Mouse (Mus musculus) frontal cortex, postnatal 10 days (tissue): Measurements from ENCODE around the gene Smc5.

ENCODE experiments used
- DNase-seq, 2 experiments: peaks; one replicate each; pipeline ENCODE4 v3.0.0; 2022; ENCODE audit warnings: low spot score in 2 of 2, mixed read lengths in 1 of 2

The Smc5 gene

GRCm38 (mm10) chr19:23189744-23190143 lies 84.0 kb downstream of the Smc5 start:
- no peak for DNase-seq

GRCm38 (mm10) chr19:23188986-23189385 lies 84.7 kb downstream of the Smc5 start:
- DNase-seq, result no peak

- DNase-seq, result no peak
These were observed 86.0 kb downstream of the Smc5 start for GRCm38 (mm10) chr19:23187732-23188131.

GRCm38 (mm10) chr19:23184068-23184467 lies 89.6 kb downstream of the Smc5 start:
- DNase-seq, result no peak

GRCm38 (mm10) chr19:23183493-23183892 lies 90.2 kb downstream of the Smc5 start:
- no peak for DNase-seq

- no peak for DNase-seq
These were observed 95.2 kb downstream of the Smc5 start for GRCm38 (mm10) chr19:23178533-23178932.

- no peak for DNase-seq
These were observed 98.2 kb downstream of the Smc5 start for GRCm38 (mm10) chr19:23175511-23175910.

GRCm38 (mm10) chr19:23175090-23175489 lies 98.6 kb downstream of the Smc5 start:
- no peak for DNase-seq

GRCm38 (mm10) chr19:23171136-23171535 lies 102.6 kb downstream of the Smc5 start:
- DNase-seq, result no peak

GRCm38 (mm10) chr19:23170476-23170875 lies 103.2 kb downstream of the Smc5 start:
- peak in 1 of 2 experiments; percentile 26 for DNase-seq

GRCm38 (mm10) chr19:23169659-23170050 lies 104.0 kb downstream of the Smc5 start:
- no peak for DNase-seq

- no peak for DNase-seq
These were observed 104.6 kb downstream of the Smc5 start for GRCm38 (mm10) chr19:23168899-23169658.

- no peak for DNase-seq
These were observed 107.0 kb downstream of the Smc5 start for GRCm38 (mm10) chr19:23166550-23167284.

- no peak for DNase-seq
These were observed 109.0 kb downstream of the Smc5 start for GRCm38 (mm10) chr19:23164651-23165240.

- no peak for DNase-seq
These were observed 110.3 kb downstream of the Smc5 start for GRCm38 (mm10) chr19:23163361-23163760.

- DNase-seq, result no peak
These were observed 110.8 kb downstream of the Smc5 start for GRCm38 (mm10) chr19:23162877-23163276.

- DNase-seq, result no peak
These were observed 111.3 kb downstream of the Smc5 start for GRCm38 (mm10) chr19:23162387-23162809.

GRCm38 (mm10) chr19:23159780-23160395 lies 113.8 kb downstream of the Smc5 start:
- no peak for DNase-seq
